Mouse (Mus musculus) thymus, adult 2 months (tissue): Measurements from ENCODE around the gene Brdt. TPM values are rescaled to one million over a fixed set of nuclear protein-coding genes. Genes with fewer than 3 reads are reported as not detected.
A peak's percentile ranks its signal among the peaks of the same experiment; 100 is the strongest.

ENCODE experiments used
- DNase-seq: peaks from one replicate; pipeline ENCODE4 v3.0.0; 2021
- H3K27ac ChIP-seq: fragments of 200-500 bp; 2 replicates; pipeline ENCODE4 v1.5.1; 2012; ENCODE audit warnings: low read length, control low read depth; ENCODE audit not compliant: control insufficient read depth, insufficient read depth
- H3K27me3 ChIP-seq: fragments of 200-500 bp; 2 replicates; pipeline ENCODE4 v1.6.1; 2012; ENCODE audit warnings: mild to moderate bottlenecking, low read length, moderate library complexity, mixed read lengths; ENCODE audit not compliant: control insufficient read depth, insufficient read depth
- H3K36me3 ChIP-seq: fragments of 200-500 bp; 2 replicates; pipeline ENCODE4 v1.6.1; 2012; ENCODE audit warnings: mild to moderate bottlenecking, low read length, moderate library complexity; ENCODE audit not compliant: control insufficient read depth, insufficient read depth
- H3K4me1 ChIP-seq: fragments of 200-500 bp; replicated peaks from 2 replicates; pipeline ENCODE4 v1.6.1; 2012; ENCODE audit warnings: low read length; ENCODE audit not compliant: control insufficient read depth, insufficient read depth
- H3K4me3 ChIP-seq: fragments of 200-500 bp; 2 replicates; pipeline ENCODE4 v1.5.1; 2012; ENCODE audit warnings: mild to moderate bottlenecking, low read length, control low read depth, moderate library complexity; ENCODE audit not compliant: control insufficient read depth, insufficient read depth
- CTCF ChIP-seq: fragments of 200-500 bp; IDR thresholded peaks from 2 replicates; pipeline ENCODE4 v1.5.1; 2012; ENCODE audit warnings: mild to moderate bottlenecking, control low read depth, low read length, moderate library complexity, borderline replicate concordance; ENCODE audit not compliant: control insufficient read depth, poor library complexity, insufficient read depth; ENCODE audit errors: extremely low read depth
- POLR2A ChIP-seq: fragments of 200-500 bp; IDR thresholded peaks from 2 replicates; pipeline ENCODE4 v1.6.1; 2012; ENCODE audit warnings: mild to moderate bottlenecking, low read length, control low read depth, moderate library complexity; ENCODE audit not compliant: control insufficient read depth, poor library complexity, insufficient read depth; ENCODE audit errors: extremely low read depth
- WGBS: fragments of 180-500 bp; shearing (Covaris S2); methylation state at CpG from one replicate; pipeline ENCODE4 v1.1.7; 2018; 5-methylcytosine and 5-hydroxymethylcytosine counted together
- polyA plus RNA-seq: library from polyadenylated mRNA; depleted of rRNA; stranded (reverse); fragments of >200 nt; gene quantifications from 2 replicates; pipeline ENCODE4 v1.2.3, GENCODE M21; 2012

Brdt gene
- polyA plus RNA-seq, 1 experiment: 4.9 TPM

DNA sequence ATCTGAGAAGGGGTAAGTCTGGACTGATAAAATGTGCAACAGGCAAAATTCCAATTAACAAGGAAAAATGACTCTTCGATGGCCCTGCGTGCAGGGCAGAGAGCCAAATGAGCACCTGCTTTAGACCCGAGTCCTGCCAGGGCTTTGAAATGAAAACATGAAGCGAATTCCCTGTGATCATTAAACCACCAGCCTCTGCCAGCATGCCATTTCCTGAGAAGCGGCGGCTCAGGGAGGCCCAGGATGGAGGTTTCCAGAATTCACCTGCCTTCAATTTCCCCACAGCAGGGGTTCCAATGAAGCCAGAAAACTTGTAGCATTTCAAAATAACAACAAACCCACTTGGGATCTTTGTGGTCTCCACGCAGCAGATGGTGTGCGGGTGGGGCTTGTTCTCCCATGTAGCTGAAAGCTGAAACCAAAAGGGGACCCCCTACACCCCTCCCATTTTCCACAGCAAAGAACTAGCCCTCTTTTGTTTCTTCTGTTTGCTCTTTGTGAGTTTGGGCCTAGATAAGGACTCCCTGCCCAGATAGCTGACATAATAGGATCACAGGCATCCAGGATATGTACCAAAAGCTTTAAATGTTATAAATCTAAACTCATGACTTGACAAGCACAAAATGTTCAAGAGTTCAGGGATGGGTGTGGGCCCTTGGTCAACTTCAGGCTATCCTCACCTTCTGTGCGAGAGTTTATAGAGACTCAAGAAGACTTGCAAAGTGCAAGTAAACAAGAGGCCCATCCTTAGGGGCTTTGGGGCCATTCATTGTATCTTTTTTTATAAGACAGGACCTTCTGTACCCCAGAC is 34.2 kb upstream of the Brdt start:
- H3K27me3 ChIP-seq: no peaks in the 10 kb centered on the region
- WGBS: 27% methylated on average over 9 of the region's 9 CpGs
- DNase-seq: no peak
- TF ChIP-seq CTCF: no peak
- TF ChIP-seq POLR2A: no peak
- H3K4me3 ChIP-seq: no peak overlapping the region
- no peak overlapping the region for H3K27ac ChIP-seq
- H3K36me3 ChIP-seq: no peaks in the 10 kb centered on the region
- peaks cover 8% of the 10 kb centered on the region for H3K4me1 ChIP-seq

DNA sequence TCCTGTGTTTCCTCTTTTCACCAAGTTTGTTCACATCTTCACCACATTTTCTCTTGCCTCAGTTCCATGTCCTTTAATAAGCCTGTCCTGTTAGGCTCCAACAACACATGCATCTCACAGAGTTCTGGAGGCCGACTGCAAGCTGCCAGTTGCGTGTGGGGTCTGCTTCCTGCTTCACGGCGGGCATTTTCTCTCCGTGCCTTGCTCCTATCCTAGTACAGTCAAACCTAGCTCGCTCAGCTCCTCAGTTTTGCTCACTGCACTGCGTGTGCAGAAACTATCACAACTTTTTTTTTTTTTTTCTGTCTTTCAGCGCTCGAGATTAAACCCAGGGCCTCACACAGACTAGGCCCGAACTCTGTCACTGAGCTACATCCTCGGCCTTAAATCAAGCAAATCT is 32.1 kb upstream of the Brdt start:
- TF ChIP-seq POLR2A (no peak), CTCF (no peak)
- Histone ChIP-seq H3K36me3 (no peaks in the 10 kb centered on the region), H3K27me3 (no peaks in the 10 kb centered on the region), H3K4me1 (peaks cover 16% of the 10 kb centered on the region), H3K27ac (no peak overlapping the region), H3K4me3 (no peak overlapping the region)
- 80% methylated on average over 11 of the region's 11 CpGs for WGBS
- no peak for DNase-seq

DNA sequence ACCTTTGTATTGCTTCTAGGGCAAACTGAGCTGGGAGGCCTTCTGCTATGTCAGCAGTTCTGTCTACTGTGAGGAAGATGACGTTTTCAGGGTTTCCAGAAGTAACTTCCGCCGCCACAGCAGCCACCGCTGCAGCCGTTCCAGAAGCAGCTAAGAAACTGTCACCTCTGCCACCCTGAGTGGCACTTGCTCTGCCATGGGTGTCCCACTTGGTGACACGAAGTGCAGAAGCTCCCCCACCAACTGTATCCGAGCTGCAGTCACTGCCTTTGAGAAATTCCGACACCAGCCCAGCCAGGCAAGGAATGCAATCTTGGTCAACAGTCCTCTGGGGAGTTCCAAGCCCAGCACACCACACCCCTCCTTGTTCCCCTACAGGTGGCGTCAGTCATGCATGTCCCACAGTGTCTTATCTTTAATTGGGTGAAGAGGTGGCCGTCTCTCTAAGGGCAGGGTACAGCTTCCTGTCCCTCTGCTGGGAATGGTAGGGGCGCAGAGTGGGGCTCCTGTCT is 27.6 kb upstream of the Brdt start:
- Histone ChIP-seq H3K36me3 (no peaks in the 10 kb centered on the region), H3K4me1 (peaks cover 8% of the 10 kb centered on the region), H3K4me3 (peak overlapping the region; percentile 33), H3K27me3 (no peaks in the 10 kb centered on the region), H3K27ac (peak overlapping the region; percentile 53)
- peak; percentile 45 for DNase-seq
- 37% methylated on average over 11 of the region's 11 CpGs for WGBS
- TF ChIP-seq POLR2A (no peak), CTCF (no peak)

DNA sequence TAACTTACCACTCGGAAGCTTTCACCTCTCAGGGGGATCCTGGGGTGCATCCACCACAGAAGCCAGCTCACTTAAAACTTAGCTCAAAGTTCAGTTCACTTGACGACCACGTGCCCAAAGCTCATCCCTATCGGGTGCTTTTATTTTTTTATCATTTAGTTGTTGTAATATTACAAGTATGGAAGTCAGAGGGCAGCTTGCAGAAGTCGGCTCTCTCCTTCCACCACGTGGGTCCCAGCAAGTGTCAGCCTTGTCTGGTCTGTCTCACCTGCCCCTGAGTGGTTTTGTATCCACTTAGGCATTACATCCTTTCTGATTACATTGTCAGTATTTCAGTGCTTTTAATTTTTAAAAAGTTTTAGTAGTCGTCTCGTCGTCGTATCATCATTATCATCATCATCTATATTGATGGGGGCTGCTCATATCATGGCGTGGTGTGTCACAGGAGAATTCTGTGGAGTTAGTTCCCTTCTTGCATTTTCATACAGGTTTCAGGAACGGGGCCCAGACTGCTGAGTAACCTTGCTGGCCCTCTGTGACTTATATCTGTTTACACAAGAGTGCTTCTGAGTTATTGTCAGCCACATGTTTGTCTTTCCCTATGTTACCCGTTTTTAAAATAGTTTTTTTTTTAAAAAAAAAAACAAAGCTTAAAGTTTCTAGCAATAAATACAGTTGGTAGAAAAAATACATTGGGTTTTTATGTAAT is 26.7 kb upstream of the Brdt start:
- Histone ChIP-seq H3K4me1 (peaks cover 8% of the 10 kb centered on the region), H3K36me3 (no peaks in the 10 kb centered on the region), H3K27ac (no peak overlapping the region), H3K27me3 (no peaks in the 10 kb centered on the region), H3K4me3 (no peak overlapping the region)
- WGBS: 83% methylated on average over 13 of the region's 13 CpGs
- no peak for DNase-seq
- TF ChIP-seq POLR2A (no peak), CTCF (no peak)

DNA sequence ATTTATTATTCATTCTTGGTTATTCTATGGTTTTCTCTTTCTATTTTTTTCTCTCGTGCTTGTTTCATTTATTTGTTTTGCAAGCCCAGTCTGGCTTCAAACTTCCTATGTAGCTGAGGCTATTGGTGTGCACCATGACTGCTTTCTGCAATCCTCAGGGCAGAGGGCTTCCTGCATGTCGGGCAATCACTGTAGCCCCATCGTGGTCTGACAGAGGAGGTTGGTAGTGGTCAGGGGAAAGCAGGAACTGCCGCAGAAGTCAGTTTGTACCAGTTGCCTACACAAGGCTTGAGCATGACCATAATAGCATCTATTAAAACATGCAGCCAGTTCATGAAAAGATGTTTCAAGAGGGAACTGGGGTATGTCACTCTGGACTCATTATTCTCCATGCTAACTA is 23.5 kb upstream of the Brdt start:
- no peaks in the 10 kb centered on the region for H3K36me3 ChIP-seq
- no peak for TF ChIP-seq CTCF
- H3K4me3 ChIP-seq: no peak overlapping the region
- H3K27me3 ChIP-seq: no peaks in the 10 kb centered on the region
- no peak overlapping the region for H3K27ac ChIP-seq
- 38% methylated on average over 4 of the region's 4 CpGs for WGBS
- H3K4me1 ChIP-seq: peaks cover 8% of the 10 kb centered on the region
- no peak for DNase-seq

DNA sequence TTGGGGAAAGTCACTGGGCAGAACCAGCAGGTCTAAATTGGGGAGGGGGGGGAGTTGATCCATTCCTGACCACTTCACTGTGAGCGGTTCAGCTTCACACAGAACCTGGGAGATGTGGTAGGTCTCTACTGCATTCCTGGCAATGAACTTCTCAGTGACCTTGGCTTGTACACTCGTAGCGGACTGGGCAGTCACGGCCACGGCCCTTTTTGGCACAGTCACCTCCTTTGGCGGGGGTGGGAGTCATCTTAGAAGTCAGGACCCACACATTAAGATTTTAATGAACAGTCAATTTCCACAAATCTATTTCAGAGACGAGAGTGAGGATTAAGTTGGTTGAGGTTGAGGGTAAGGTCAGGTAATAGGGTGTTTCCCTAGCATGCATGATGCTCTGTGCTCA is 13.8 kb upstream of the Brdt start:
- H3K4me1 ChIP-seq: no peaks in the 10 kb centered on the region
- no peak for DNase-seq
- H3K27ac ChIP-seq: no peak overlapping the region
- no peak overlapping the region for H3K4me3 ChIP-seq
- H3K27me3 ChIP-seq: no peaks in the 10 kb centered on the region
- no peaks in the 10 kb centered on the region for H3K36me3 ChIP-seq
- TF ChIP-seq POLR2A: no peak
- TF ChIP-seq CTCF: no peak
- 96% methylated on average over 7 of the region's 7 CpGs for WGBS

DNA sequence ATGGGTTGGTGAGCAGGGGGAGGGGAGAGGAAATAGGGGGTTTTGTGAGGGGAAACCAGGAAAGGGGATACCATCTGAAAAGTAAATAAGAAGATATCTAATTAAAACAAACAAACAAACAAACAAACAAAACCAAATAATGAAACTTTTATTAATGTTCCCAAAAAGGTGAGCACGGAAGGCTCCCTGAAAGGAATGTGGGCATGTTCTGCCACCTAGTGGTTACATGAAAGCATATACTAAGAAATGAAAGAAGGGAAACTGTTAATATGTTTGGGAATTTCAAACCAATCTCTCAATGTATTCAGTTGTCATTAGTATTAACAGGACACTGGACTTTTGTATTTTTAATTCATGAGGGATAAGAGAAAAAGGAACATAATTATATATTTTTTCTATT is 10.3 kb upstream of the Brdt start:
- no peak for TF ChIP-seq POLR2A
- TF ChIP-seq CTCF: no peak
- 7% methylated on average over 1 of the region's 1 CpGs for WGBS
- Histone ChIP-seq H3K27ac (no peak overlapping the region), H3K4me1 (no peaks in the 10 kb centered on the region), H3K36me3 (no peaks in the 10 kb centered on the region), H3K4me3 (no peak overlapping the region), H3K27me3 (no peaks in the 10 kb centered on the region)
- peak; percentile 18 for DNase-seq
